Mouse (Mus musculus) embryonic facial prominence, embryonic 13.5 days (tissue): ENCODE results near the gene Mta1. TPM values are rescaled to one million over a fixed set of nuclear protein-coding genes. Genes with fewer than 3 reads are reported as not detected.
A peak's percentile ranks its signal among the peaks of the same experiment; 100 is the strongest.

ENCODE experiments used
- ATAC-seq: fragments of 200-750 bp; cut with Nextera tagmentation; 2 replicates; pipeline ENCODE4 v1.8.0; 2017; ENCODE audit warnings: low read depth; ENCODE audit not compliant: insufficient number of reproducible peaks, insufficient read depth, low FRiP score, low TSS enrichment
- H3K27ac ChIP-seq: fragments of 300-500 bp; sonication (generic); 2 replicates; pipeline ENCODE4 v1.5.1; 2015; ENCODE audit warnings: moderate library complexity, mild to moderate bottlenecking, inconsistent platforms
- H3K27me3 ChIP-seq: fragments of 300-500 bp; sonication (generic); 2 replicates; pipeline ENCODE4 v1.6.1; 2015; ENCODE audit warnings: mild to moderate bottlenecking, inconsistent platforms
- H3K36me3 ChIP-seq: fragments of 300-500 bp; sonication (generic); 2 replicates; pipeline ENCODE4 v1.6.1; 2015; ENCODE audit warnings: mild to moderate bottlenecking, inconsistent platforms
- H3K4me1 ChIP-seq: fragments of 300-500 bp; sonication (generic); 2 replicates; pipeline ENCODE4 v1.6.1; 2015; ENCODE audit warnings: inconsistent platforms
- H3K4me2 ChIP-seq: fragments of 300-500 bp; sonication (generic); 2 replicates; pipeline ENCODE4 v1.6.1; 2015; ENCODE audit warnings: moderate library complexity, mild to moderate bottlenecking, inconsistent platforms
- H3K4me3 ChIP-seq: fragments of 300-500 bp; sonication (generic); 2 replicates; pipeline ENCODE4 v1.5.1; 2015; ENCODE audit warnings: mild to moderate bottlenecking, inconsistent platforms
- H3K9ac ChIP-seq: fragments of 300-500 bp; sonication (generic); 2 replicates; pipeline ENCODE4 v1.6.1; 2015; ENCODE audit warnings: mild to moderate bottlenecking, inconsistent platforms
- H3K9me3 ChIP-seq: fragments of 300-500 bp; sonication (generic); 2 replicates; pipeline ENCODE4 v1.6.1; 2016; ENCODE audit warnings: inconsistent platforms
- WGBS: fragments of 180-500 bp; shearing (Covaris S2); methylation state at CpG from one replicate; pipeline ENCODE4 v1.1.7; 2015; ENCODE audit warnings: mixed read lengths; 5-methylcytosine and 5-hydroxymethylcytosine counted together
- polyA plus RNA-seq: library from polyadenylated mRNA; unstranded; fragments of >200 nt; fragmentation: Nextera tagmentation; extraction: Ambion mirVana; gene quantifications from 2 replicates; pipeline ENCODE4 v1.2.1, GENCODE M21; 2015

Gene Mta1
- polyA plus RNA-seq, 1 experiment from 2014 or later = 18.6 TPM

DNA sequence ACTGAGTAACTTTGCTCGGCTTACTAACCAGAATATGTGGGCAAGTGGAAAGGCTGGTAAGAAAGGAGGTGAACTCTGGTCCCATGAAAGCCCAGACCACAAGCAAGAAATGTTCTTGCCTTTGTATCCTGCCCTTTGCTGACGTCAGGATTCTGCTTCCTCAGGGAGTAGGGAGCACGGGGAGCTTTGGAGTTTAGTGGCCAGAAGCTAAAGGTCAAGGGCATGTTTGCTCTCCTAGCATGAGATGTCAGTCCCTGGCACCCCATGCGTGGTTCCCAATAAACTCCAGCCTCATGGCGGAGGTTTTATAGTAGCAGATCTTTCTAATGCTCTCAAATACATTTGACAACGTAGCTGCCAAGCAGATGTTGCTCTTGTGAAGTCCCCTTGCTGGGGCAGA, 26.3 kb upstream of the Mta1 start:
- Histone ChIP-seq H3K36me3 (peaks cover 52% of the 10 kb centered on the region), H3K4me1 (peaks cover 19% of the 10 kb centered on the region), H3K9ac (no peak overlapping the region), H3K4me3 (no peak overlapping the region), H3K27ac (no peak overlapping the region), H3K9me3 (no peaks in the 10 kb centered on the region), H3K4me2 (no peak overlapping the region), H3K27me3 (no peaks in the 10 kb centered on the region)
- 81% methylated on average over 6 of the region's 6 CpGs for WGBS
- ATAC-seq = no peak

DNA sequence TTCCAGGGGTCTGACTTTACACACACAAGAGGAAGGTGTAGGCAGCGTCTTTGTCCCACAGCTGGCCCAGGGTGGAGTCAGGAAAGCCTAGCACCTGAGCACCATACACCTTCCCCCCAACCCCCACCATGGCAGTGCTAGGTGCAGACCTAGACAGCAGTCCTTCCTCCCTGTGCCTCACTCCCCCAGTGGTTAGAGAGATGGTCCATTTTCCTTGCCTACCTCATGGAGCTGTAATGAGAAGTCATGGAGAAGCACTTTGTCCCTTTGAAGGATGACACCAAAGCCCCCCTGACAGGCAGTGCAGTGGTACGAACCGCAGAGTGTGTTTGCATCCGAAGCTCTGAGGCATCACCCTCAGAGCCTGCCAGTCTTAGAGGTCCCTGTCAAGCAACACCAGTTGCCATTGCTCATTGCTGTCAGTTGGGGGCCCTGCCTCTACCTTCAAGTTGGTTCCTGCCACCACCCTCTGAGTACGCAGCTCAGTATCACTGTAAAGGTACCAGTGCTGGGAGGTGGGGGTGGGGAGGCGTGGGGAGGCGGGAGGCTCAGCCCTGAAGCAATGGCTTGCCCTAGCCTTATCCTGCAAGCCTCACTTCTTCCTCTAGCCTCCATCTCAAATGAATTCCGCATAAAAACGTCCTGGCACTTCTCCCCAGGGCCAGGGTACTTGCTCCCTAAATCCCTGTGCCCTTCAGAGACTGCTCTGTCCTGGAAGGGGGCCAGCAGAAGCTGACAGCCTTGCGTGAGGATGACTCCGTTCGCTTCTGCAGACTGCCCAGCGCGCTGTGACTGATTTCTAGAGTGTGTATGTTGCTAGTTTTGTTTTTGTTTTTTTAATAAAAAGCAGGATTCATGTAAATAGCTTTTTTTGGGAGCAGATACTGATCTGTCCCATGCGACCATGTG, 24.4 kb upstream of the Mta1 start:
- H3K4me3 ChIP-seq = peak overlapping the region; percentile 51
- no peaks in the 10 kb centered on the region for H3K9me3 ChIP-seq
- peak overlapping the region; percentile 75 for H3K9ac ChIP-seq
- H3K4me2 ChIP-seq = peak overlapping the region; percentile 95
- H3K36me3 ChIP-seq = peaks cover 34% of the 10 kb centered on the region
- 12% methylated on average over 15 of the region's 15 CpGs for WGBS
- H3K4me1 ChIP-seq = peaks cover 19% of the 10 kb centered on the region
- peak; percentile 40 for ATAC-seq
- no peaks in the 10 kb centered on the region for H3K27me3 ChIP-seq
- peak overlapping the region; percentile 87 for H3K27ac ChIP-seq

DNA sequence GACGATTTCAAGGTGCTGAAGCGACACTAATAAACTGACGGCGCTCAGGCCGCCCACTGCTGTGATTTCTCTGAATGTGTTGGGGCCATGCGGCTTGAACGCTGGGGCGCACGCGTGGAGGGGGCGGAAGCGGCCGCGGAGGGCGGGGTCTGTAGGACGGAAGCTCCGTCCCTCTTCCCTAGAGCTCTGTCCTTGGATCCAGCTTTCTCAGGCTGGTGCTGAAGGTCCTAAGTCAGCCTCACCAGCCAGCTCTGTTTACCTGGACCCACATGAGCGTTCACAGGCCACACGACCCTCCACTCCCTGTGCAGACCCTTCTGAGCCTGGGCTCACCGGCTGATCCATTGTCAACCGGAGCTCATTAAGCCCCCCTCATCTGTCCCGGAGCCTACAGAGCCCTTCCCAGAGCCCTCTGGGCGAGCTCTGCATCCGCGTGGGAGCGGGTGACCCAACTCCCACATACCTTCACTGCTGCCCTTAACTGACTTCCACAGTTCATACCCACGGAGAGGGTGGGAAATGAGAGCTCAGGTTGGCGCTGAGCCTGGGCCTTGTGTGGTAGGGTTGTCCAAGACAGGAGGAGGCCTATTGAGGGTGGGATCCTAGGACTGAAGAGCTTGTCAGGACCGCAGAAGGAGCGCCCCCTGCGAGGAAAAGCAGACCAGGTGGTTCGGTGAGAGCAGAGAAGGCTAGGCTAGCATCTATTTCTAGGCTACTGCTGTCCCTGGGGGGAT, 23.6 kb upstream of the Mta1 start, which contains the start of gene Tex22:
Gene Tex22 (plus strand): TSS at position 174 of the 734 bp plus-strand sequence.
- 3% methylated on average over 32 of the region's 32 CpGs for WGBS

DNA sequence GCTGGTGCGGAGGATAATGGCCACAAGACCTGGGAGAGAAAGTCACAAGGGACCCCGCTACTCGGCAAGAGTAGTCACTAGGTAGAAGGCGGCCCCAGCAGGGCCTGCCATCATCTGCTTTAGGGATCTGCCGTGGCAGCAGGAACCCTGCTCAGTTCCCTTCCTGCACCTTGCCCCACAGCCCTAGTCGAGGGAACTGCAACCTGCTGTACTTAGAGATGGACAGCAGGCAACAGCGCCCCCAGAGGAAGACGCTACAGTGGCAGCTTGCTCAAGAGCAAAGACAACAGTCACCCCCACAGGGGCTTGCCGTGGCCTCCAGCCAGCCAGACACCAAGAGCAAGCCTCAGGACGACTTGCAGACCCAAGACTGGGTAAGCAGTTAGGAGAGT, 23.0 kb upstream of the Mta1 start:
- H3K9ac ChIP-seq = peak overlapping the region; percentile 75
- peaks cover 19% of the 10 kb centered on the region for H3K4me1 ChIP-seq
- 2% methylated on average over 10 of the region's 10 CpGs for WGBS
- H3K9me3 ChIP-seq = no peaks in the 10 kb centered on the region
- peak overlapping the region; percentile 87 for H3K27ac ChIP-seq
- peak overlapping the region; percentile 95 for H3K4me2 ChIP-seq
- peak overlapping the region; percentile 51 for H3K4me3 ChIP-seq
- H3K36me3 ChIP-seq = peaks cover 20% of the 10 kb centered on the region
- peak; percentile 52 for ATAC-seq
- H3K27me3 ChIP-seq = no peaks in the 10 kb centered on the region

More for the DNA sequence above, 23.6 kb upstream of the Mta1 start, which contains the start of gene Tex22:
- Histone ChIP-seq H3K9me3 (no peaks in the 10 kb centered on the region), H3K4me1 (peaks cover 19% of the 10 kb centered on the region), H3K27me3 (no peaks in the 10 kb centered on the region), H3K4me2 (peak within 1 kb of the TSS; percentile 95), H3K27ac (peak within 1 kb of the TSS; percentile 87), H3K9ac (peak within 1 kb of the TSS; percentile 75), H3K36me3 (peaks cover 26% of the 10 kb centered on the region), H3K4me3 (peak within 1 kb of the TSS; percentile 51)
- ATAC-seq = peak; percentile 85

DNA sequence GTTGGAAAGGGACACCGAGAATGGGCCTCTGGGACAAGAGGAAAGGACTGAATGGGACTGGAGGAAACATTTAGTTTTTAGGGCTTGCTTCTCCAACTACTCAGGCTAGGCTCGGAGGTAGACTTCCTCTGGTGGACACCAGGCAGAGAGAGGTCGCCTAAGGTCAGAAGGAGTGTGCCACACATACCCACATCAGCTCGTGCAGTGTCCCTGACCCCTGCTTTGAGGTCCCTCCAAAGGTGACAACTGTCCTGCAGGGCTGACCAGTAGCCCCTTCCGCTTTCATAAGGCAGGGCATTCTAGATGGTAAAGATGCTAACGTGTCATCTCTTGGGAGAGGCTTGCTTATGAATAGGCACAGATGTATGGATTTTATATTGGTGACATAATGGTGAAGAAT, 22.6 kb upstream of the Mta1 start:
- Histone ChIP-seq H3K4me2 (peak overlapping the region; percentile 95), H3K27me3 (no peaks in the 10 kb centered on the region), H3K9me3 (no peaks in the 10 kb centered on the region), H3K27ac (no peak overlapping the region), H3K4me1 (peaks cover 19% of the 10 kb centered on the region), H3K4me3 (peak overlapping the region; percentile 51), H3K36me3 (peaks cover 16% of the 10 kb centered on the region), H3K9ac (peak overlapping the region; percentile 75; the same call in 1 of the 2 replicates)
- WGBS = 57% methylated on average over 6 of the region's 6 CpGs
- ATAC-seq = no peak

DNA sequence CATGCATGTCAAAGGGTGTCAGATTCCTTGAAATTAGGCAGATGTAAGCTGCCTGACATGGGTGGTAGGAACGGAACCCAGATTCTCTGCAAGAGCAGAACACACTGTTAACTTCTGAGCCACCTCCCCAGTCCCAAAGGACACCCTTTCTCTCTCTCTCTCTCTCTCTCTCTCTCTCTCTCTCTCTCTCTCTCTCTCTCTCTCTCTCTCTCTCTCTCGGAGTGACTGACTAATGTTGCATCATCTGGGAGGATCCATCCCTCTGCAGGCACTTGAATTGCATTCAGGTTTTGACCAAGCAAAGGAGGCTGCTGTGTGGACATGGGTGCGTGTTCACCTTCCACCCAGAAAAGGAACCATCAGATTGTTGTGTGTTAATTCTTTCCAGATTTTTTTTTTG, 10.8 kb upstream of the Mta1 start:
- Histone ChIP-seq H3K4me3 (no peak overlapping the region), H3K9me3 (no peaks in the 10 kb centered on the region), H3K27me3 (no peaks in the 10 kb centered on the region), H3K4me2 (no peak overlapping the region), H3K4me1 (no peaks in the 10 kb centered on the region), H3K36me3 (no peaks in the 10 kb centered on the region), H3K27ac (no peak overlapping the region), H3K9ac (no peak overlapping the region)
- 45% methylated on average over 3 of the region's 3 CpGs for WGBS
- no peak for ATAC-seq

DNA sequence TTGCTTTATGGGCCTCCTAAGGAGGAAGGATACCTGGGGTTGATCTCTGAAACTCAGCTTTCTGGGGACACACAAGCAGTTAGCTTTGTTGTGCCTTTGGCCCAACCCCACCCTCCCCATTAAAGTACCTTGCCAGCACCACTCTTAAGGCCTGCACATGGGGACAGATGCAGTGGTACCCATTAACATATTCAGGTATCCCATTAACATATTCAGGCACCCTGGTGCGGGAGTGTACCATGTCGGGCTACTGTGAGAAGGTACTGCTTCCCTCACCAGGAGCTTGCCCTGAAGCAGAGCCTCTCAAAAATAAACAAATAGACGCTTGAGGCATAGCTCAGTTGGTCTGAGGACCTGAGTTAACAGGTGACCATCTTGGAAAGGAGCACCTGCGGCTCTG, 10.1 kb upstream of the Mta1 start:
- no peaks in the 10 kb centered on the region for H3K36me3 ChIP-seq
- no peaks in the 10 kb centered on the region for H3K27me3 ChIP-seq
- WGBS = 33% methylated on average over 4 of the region's 4 CpGs
- H3K4me1 ChIP-seq = no peaks in the 10 kb centered on the region
- no peak overlapping the region for H3K4me2 ChIP-seq
- H3K9ac ChIP-seq = no peak overlapping the region
- no peak for ATAC-seq
- H3K27ac ChIP-seq = no peak overlapping the region
- no peaks in the 10 kb centered on the region for H3K9me3 ChIP-seq
- no peak overlapping the region for H3K4me3 ChIP-seq

DNA sequence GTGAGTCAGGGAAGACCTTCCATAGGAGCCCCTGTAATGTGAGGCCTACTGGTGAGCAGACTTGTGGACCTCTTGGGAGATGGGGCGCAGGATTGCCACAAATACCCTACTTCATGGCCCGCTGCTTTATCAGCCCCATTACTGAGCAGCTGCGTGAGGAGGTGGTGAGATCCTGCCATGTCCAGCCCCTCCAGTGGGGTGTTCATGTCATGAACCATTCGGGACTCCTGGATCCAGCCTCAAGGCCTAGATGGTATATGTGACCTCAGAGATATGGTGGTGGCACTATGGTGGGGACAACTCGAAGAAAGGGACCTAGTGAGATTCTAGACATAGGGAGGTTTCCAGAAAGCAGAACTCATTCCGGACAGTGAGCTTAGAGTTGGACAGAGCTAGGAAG, 9.0 kb upstream of the Mta1 start:
- H3K9ac ChIP-seq = no peak overlapping the region
- ATAC-seq = no peak
- no peaks in the 10 kb centered on the region for H3K36me3 ChIP-seq
- no peak overlapping the region for H3K4me2 ChIP-seq
- H3K4me3 ChIP-seq = no peak overlapping the region
- no peaks in the 10 kb centered on the region for H3K27me3 ChIP-seq
- no peak overlapping the region for H3K27ac ChIP-seq
- no peaks in the 10 kb centered on the region for H3K9me3 ChIP-seq
- H3K4me1 ChIP-seq = no peaks in the 10 kb centered on the region
- 89% methylated on average over 6 of the region's 6 CpGs for WGBS

DNA sequence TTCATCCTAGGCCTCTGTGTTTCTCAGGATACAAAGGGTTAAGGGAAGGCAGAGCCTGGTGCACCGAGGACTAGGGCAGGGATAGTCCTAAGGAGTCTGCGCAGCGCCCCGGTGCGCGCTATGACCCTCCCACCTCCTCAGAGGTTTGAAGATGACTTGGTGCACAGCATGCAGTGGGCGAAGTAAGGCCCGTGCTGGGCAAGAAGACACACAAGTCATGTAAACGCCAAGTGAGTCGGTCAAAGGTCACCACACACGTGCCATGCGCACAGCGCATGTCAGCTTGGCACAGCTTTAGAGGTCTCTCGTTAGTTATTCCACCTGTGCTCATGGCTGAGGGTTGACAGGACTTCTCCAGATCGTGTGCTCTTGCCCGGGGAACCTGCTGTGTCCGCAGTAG, 8.0 kb upstream of the Mta1 start:
- Histone ChIP-seq H3K9me3 (no peaks in the 10 kb centered on the region), H3K9ac (no peak overlapping the region), H3K4me2 (no peak overlapping the region), H3K4me3 (no peak overlapping the region), H3K4me1 (no peaks in the 10 kb centered on the region), H3K27me3 (no peaks in the 10 kb centered on the region), H3K36me3 (no peaks in the 10 kb centered on the region), H3K27ac (no peak overlapping the region)
- no peak for ATAC-seq
- 88% methylated on average over 17 of the region's 17 CpGs for WGBS

DNA sequence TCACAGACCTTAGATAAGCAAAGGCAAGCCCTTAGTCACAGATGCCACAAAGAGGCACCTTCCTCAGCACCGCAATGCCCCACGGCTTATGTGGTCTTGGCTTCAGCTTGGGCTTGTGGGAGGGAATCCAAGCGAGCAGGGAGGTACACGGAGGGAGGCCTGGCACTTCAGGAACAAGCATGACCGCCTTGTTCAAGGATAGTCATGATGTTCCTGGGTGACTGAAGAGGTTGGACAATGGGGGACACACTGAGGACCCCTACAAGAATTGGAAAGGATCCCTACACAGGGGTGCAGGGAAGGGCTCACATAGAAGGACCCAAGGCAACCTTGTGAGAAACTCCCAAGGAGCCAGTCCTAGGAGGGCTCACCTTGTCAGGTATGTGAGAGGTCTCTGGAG, 1.0 kb upstream of the Mta1 start:
- ATAC-seq = no peak

DNA sequence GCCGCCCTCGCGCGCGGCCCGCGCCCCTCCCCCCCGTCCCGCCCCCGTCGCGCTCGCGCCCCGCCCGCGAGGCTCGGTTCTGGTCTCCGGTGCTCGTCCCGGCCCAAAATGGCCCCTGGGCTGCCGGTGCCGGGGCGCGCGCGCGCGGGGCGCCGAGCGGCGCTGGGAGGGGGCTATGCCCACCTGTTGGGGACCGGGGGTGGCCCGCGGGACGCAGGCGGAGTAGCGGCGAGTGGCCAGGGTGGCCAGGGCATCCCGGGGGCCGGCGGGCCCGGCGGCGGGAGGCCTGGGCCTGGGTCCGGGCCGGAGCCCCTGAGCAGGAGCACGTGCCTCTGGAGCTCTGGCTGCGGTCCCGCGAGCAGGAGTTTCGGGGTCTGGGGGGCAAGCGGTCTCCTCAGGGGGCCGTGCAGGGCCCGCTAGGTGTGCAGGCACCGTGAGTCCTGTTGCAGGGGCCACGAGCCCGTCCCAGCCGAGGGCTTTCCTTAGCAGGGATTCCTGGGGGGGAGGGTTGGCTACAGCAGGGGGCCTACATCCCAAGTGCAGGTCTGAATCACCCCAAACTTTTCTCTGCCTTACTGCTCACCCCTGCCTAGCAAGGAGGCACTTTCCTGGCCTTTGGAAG, 563 bp downstream of the Mta1 start:
- Histone ChIP-seq H3K27ac (peak overlapping the region; percentile 87), H3K27me3 (no peaks in the 10 kb centered on the region), H3K4me2 (peak overlapping the region; percentile 93), H3K4me3 (peak overlapping the region; percentile 98), H3K9me3 (no peaks in the 10 kb centered on the region), H3K9ac (peak overlapping the region; percentile 99), H3K36me3 (peaks cover 19% of the 10 kb centered on the region), H3K4me1 (peaks cover 42% of the 10 kb centered on the region)
- under 1% methylated on average over 34 of the region's 60 CpGs for WGBS
- ATAC-seq = 0 out of 2 replicates have a peak, but pooled peaks have one; percentile 15

More for the DNA sequence above, 1.0 kb upstream of the Mta1 start:
- WGBS = 87% methylated on average over 5 of the region's 5 CpGs
- H3K27me3 ChIP-seq = no peaks in the 10 kb centered on the region
- H3K9me3 ChIP-seq = no peaks in the 10 kb centered on the region
- H3K9ac ChIP-seq = peak overlapping the region; percentile 99
- peak overlapping the region; percentile 98 for H3K4me3 ChIP-seq
- no peak overlapping the region for H3K27ac ChIP-seq
- peak overlapping the region; percentile 93 for H3K4me2 ChIP-seq
- H3K4me1 ChIP-seq = peaks cover 34% of the 10 kb centered on the region
- H3K36me3 ChIP-seq = peaks cover 4% of the 10 kb centered on the region; the same call in 1 of the 2 replicates
